Mouse (Mus musculus): ENCODE measurements around the gene Klf7. TPM values are rescaled to one million over a fixed set of nuclear protein-coding genes. Genes with fewer than 3 reads are reported as not detected.

The Klf7 gene
- 1.4 and 1.7 TPM in 2 replicates for polyA plus RNA-seq (2012; rRNA removed)
- 3.6 and 4.9 TPM in 2 replicates for polyA plus RNA-seq (2014; fragmentation: Nextera tagmentation; extraction: Ambion mirVana)

DNA sequence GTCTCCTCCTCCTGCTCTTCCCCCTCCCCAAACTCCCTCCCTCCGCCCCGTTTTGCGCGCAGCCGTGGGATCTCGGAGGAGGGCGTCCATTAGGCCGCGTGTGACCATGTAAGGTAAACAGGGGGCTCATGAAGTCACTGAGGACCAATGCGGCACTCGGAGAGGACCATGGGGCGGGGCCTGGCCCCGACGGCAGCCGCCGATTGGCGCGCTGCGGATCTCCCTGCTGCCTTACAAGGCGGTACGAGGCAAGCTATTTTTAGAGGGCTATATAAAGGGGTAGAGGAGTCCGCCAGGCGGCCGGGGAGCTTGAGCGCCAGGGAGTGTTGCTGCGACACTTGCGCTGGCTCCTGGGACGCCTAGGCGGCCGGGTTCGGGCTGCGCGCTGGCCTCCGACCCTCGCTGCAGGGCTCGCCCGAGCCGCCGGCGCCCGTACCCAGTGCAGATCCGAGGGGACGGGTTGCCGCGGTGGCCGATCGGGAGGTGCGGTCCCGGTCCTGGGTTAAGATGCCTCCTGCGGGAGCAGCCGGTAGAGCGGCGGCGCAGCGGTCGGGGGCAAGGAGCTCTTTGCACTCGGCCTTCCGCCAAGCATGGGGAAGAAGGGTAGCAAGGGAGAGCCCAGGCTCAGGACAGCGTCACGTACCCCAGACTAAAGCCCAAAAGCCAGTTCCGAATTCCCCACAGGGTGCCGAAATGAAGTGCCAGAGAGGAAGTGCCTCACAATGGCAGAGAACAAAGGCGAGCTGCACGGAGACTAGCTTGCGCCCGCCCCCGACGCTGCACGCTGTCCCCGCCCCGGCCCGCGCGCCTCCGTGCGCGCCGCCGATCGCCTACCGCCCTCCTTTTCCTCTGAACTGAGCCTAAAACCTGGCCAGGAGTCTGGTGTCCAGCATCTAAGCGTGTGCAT lies at the start of gene Klf7:
Gene Klf7 (minus strand): TSS at position 724 of the 907 bp plus-strand sequence.
- Histone ChIP-seq H3K9ac (replicated peaks) (peak within 1 kb of the TSS; percentile 76), H3K36me3 (replicated peaks; ENCODE audit: control insufficient read depth, insufficient read depth, low read depth) (no peaks in the 10 kb centered on the region), H3K9me3 (ENCODE audit: control insufficient read depth, low read length) (no peaks in the 10 kb centered on the region), H3K4me3 (ENCODE audit: insufficient read depth in 1 of 2, low read depth in 2 of 2, low read length in 2 of 2) (peak within 1 kb of the TSS; percentile 66 to 95), H3K27ac (peak within 1 kb of the TSS; percentile 63), H3K27me3 (ENCODE audit: control insufficient read depth, insufficient read depth, low read length) (peaks cover 11% of the 10 kb centered on the region; the same call in 1 of the 2 replicates), H3K4me1 (replicated peaks; ENCODE audit: control insufficient read depth in 2 of 2, insufficient read depth in 2 of 2, low read length in 1 of 2) (peaks cover 14 to 28% of the 10 kb centered on the region in 2 experiments), H3K4me2 (ENCODE audit: low read depth) (peak within 1 kb of the TSS; percentile 70)
- ATAC-seq (ENCODE audit: insufficient read depth) = peak; percentile 92
- WGBS (ENCODE audit: insufficient replicate concordance) = under 1% methylated on average over 81 of the region's 82 CpGs
- peak; percentile 35; the same call in 1 of the 2 replicates for TF ChIP-seq CTCF (IDR thresholded peaks at IDR 0.05; ENCODE audit: low read depth)
- no peak for TF ChIP-seq EP300 (IDR thresholded peaks at IDR 0.05; ENCODE audit: low read depth)
- peak; percentile 83 to 90 (median 86) for DNase-seq (ENCODE audit: low read depth in 3 of 3, low spot score in 3 of 3)

DNA sequence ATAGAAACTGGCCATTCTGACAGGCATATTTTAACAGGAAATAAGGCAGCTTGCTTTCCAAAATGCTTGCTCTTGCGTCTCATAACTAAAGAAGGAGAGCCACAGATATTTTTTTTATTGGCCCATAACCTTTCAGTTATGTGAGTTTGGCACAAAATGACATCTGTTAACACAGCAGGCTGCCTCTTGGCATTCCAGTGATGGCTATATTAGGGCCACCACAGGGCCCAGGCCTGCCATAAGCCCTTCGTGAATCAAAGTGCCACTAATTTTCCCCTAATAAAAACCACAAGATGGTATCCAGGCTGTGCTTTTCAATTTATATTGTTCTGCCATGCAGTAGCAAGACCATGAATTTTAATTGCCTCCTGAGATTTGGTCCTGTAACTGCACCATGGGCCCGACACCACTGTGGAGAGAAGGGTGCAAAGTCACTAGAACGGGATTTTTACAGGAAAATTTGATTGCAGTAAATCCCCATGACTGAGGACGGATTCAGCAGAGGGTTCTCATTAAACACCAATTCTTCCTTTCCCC lies 42.5 kb upstream of the Klf7 start:
- H3K4me1 ChIP-seq (replicated peaks; ENCODE audit: control insufficient read depth in 2 of 2, insufficient read depth in 2 of 2, low read length in 1 of 2) = no peaks in the 10 kb centered on the region
- H3K4me3 ChIP-seq (ENCODE audit: insufficient read depth in 1 of 2, low read depth in 2 of 2, low read length in 2 of 2) = no peak overlapping the region
- no peak overlapping the region for H3K9ac ChIP-seq (replicated peaks)
- no peaks in the 10 kb centered on the region for H3K9me3 ChIP-seq (ENCODE audit: control insufficient read depth, low read length)
- H3K4me2 ChIP-seq (ENCODE audit: low read depth) = no peak overlapping the region
- H3K27ac ChIP-seq = no peak overlapping the region
- DNase-seq (ENCODE audit: low read depth in 3 of 3, low spot score in 3 of 3) = no peak
- no peaks in the 10 kb centered on the region for H3K27me3 ChIP-seq (ENCODE audit: control insufficient read depth, insufficient read depth, low read length)
- ATAC-seq (ENCODE audit: insufficient read depth) = no peak
- TF ChIP-seq EP300 (IDR thresholded peaks at IDR 0.05; ENCODE audit: low read depth) (no peak), CTCF (IDR thresholded peaks at IDR 0.05; ENCODE audit: low read depth) (no peak)
- WGBS (ENCODE audit: insufficient replicate concordance) = 57% methylated on average over 5 of the region's 5 CpGs
- H3K36me3 ChIP-seq (replicated peaks; ENCODE audit: control insufficient read depth, insufficient read depth, low read depth) = no peaks in the 10 kb centered on the region

DNA sequence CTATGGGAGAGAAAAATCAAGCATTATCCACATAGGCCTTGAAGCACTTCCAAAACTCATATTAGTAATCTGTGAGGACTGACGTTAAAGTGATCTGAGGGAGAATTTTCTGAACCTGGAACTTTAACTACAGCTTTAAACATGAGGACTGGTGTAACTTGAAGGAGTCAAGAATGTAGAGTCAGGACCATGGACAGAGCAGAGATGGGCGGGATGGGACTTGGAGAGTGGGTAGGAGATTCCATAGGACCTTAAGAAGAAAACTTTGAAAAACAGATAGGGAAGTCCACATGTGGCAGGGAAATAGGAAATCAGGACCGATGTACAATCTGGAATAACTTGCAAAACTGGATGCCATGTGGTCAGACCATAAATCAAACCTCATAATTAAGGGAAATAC lies 36.7 kb upstream of the Klf7 start:
- no peak overlapping the region for H3K9ac ChIP-seq (replicated peaks)
- WGBS (ENCODE audit: insufficient replicate concordance) = 38% methylated on average over 3 of the region's 3 CpGs
- no peak overlapping the region for H3K4me2 ChIP-seq (ENCODE audit: low read depth)
- no peaks in the 10 kb centered on the region for H3K27me3 ChIP-seq (ENCODE audit: control insufficient read depth, insufficient read depth, low read length)
- no peaks in the 10 kb centered on the region for H3K4me1 ChIP-seq (replicated peaks; ENCODE audit: control insufficient read depth in 2 of 2, insufficient read depth in 2 of 2, low read length in 1 of 2)
- no peaks in the 10 kb centered on the region for H3K9me3 ChIP-seq (ENCODE audit: control insufficient read depth, low read length)
- no peak for ATAC-seq (ENCODE audit: insufficient read depth)
- no peak for TF ChIP-seq CTCF (IDR thresholded peaks at IDR 0.05; ENCODE audit: low read depth)
- H3K36me3 ChIP-seq (replicated peaks; ENCODE audit: control insufficient read depth, insufficient read depth, low read depth) = no peaks in the 10 kb centered on the region
- no peak overlapping the region for H3K27ac ChIP-seq
- DNase-seq (ENCODE audit: low read depth in 3 of 3, low spot score in 3 of 3) = no peak
- H3K4me3 ChIP-seq (ENCODE audit: insufficient read depth in 1 of 2, low read depth in 2 of 2, low read length in 2 of 2) = no peak overlapping the region

DNA sequence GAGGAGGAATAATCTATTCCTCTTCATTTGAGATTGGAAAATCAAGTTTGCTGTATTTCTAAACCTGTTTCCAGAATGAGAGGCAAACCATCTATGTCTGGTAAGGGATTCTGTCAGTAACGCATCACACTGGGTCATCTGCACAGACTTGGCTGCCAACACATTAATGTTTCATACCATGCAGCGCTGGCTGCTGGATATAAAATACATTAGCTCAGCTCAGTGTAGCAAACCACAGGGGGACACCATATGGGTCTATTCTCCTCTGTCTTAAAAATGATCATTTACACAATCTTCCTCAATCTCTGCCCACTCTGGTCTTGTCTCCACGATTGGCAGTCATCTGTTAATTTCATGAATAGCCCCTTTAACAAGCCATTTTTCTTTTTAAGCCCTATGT lies 27.1 kb upstream of the Klf7 start:
- Histone ChIP-seq H3K27ac (no peak overlapping the region), H3K9ac (replicated peaks) (no peak overlapping the region), H3K4me3 (ENCODE audit: insufficient read depth in 1 of 2, low read depth in 2 of 2, low read length in 2 of 2) (no peak overlapping the region), H3K4me1 (replicated peaks; ENCODE audit: control insufficient read depth in 2 of 2, insufficient read depth in 2 of 2, low read length in 1 of 2) (no peaks in the 10 kb centered on the region), H3K4me2 (ENCODE audit: low read depth) (no peak overlapping the region), H3K27me3 (ENCODE audit: control insufficient read depth, insufficient read depth, low read length) (no peaks in the 10 kb centered on the region), H3K9me3 (ENCODE audit: control insufficient read depth, low read length) (no peaks in the 10 kb centered on the region), H3K36me3 (replicated peaks; ENCODE audit: control insufficient read depth, insufficient read depth, low read depth) (no peaks in the 10 kb centered on the region)
- ATAC-seq (ENCODE audit: insufficient read depth) (no peak), DNase-seq (ENCODE audit: low read depth in 3 of 3, low spot score in 3 of 3) (no peak)
- 65% methylated on average over 3 of the region's 3 CpGs for WGBS (ENCODE audit: insufficient replicate concordance)
- TF ChIP-seq CTCF (IDR thresholded peaks at IDR 0.05; ENCODE audit: low read depth) (no peak), EP300 (IDR thresholded peaks at IDR 0.05; ENCODE audit: low read depth) (no peak)

Measured in liver, embryonic 14.5 days (tissue).